Mouse (Mus musculus) hindbrain, embryonic 14.5 days (tissue): ENCODE measurements around the gene Hsd17b1. TPM values are rescaled to one million over a fixed set of nuclear protein-coding genes. Genes with fewer than 3 reads are reported as not detected.
A peak's percentile ranks its signal among the peaks of the same experiment; 100 is the strongest.

ENCODE experiments used
- ATAC-seq: fragments of 200-750 bp; cut with Nextera tagmentation; 2 replicates; pipeline ENCODE4 v1.8.0; 2017; ENCODE audit warnings: moderate number of reproducible peaks, mild to moderate bottlenecking, moderate TSS enrichment, moderate library complexity; ENCODE audit not compliant: low FRiP score
- DNase-seq: peaks from one replicate; pipeline ENCODE4 v3.0.0-alpha.2; 2015; ENCODE audit warnings: low spot score
- H3K27ac ChIP-seq: fragments of 300-500 bp; sonication (generic); 2 replicates; pipeline ENCODE4 v1.5.1; 2014; ENCODE audit warnings: mild to moderate bottlenecking, moderate library complexity
- H3K27me3 ChIP-seq: fragments of 300-500 bp; sonication (generic); 2 replicates; pipeline ENCODE4 v1.6.1; 2014; ENCODE audit warnings: mild to moderate bottlenecking, low read length, mixed read lengths; ENCODE audit not compliant: control insufficient read depth, insufficient read depth
- H3K36me3 ChIP-seq: fragments of 300-500 bp; sonication (generic); replicated peaks from 2 replicates; pipeline ENCODE4 v1.6.1; 2014; ENCODE audit not compliant: control insufficient read depth, insufficient read depth
- H3K4me1 ChIP-seq: fragments of 300-500 bp; sonication (generic); replicated peaks from 2 replicates; pipeline ENCODE4 v1.6.1; 2014; ENCODE audit warnings: antibody characterized with exemption, low read length, mixed read lengths; ENCODE audit not compliant: control insufficient read depth, insufficient read depth
- H3K4me2 ChIP-seq: fragments of 300-500 bp; sonication (generic); replicated peaks from 2 replicates; pipeline ENCODE4 v1.6.1; 2014; ENCODE audit warnings: mild to moderate bottlenecking, moderate library complexity
- H3K4me3 ChIP-seq: fragments of 300-500 bp; sonication (generic); replicated peaks from 2 replicates; pipeline ENCODE4 v1.5.1; 2014; ENCODE audit warnings: mild to moderate bottlenecking, low read length
- H3K9ac ChIP-seq: fragments of 300-500 bp; sonication (generic); 2 replicates; pipeline ENCODE4 v1.6.1; 2014
- H3K9me3 ChIP-seq: fragments of 300-500 bp; sonication (generic); 2 replicates; pipeline ENCODE4 v1.6.1; 2016; ENCODE audit warnings: low read length; ENCODE audit not compliant: control insufficient read depth
- WGBS: fragments of 180-500 bp; shearing (Covaris S2); extraction: QIAGEN DNeasy Blood & Tissue Kit; methylation state at CpG from one replicate; pipeline ENCODE4 v1.1.7; 2014; 5-methylcytosine and 5-hydroxymethylcytosine counted together
- polyA plus RNA-seq: library from polyadenylated mRNA; unstranded; fragments of >200 nt; fragmentation: Nextera tagmentation; extraction: Ambion mirVana; gene quantifications from 2 replicates; pipeline ENCODE4 v1.2.1, GENCODE M21; 2014

The Hsd17b1 gene
- polyA plus RNA-seq, 1 experiment from 2014 or later = not detected

GRCm38 (mm10) chr11:101064462-101064861 is 13.7 kb upstream of the Hsd17b1 start:
- no peak overlapping the region for H3K27ac ChIP-seq
- WGBS = 85% methylated on average over 4 of the region's 4 CpGs
- DNase-seq (no peak), ATAC-seq (no peak)
- peaks cover 35% of the 10 kb centered on the region for H3K36me3 ChIP-seq
- peaks cover 4% of the 10 kb centered on the region; the same call in 1 of the 2 replicates for H3K4me1 ChIP-seq
- H3K4me2 ChIP-seq = no peak overlapping the region
- no peak overlapping the region for H3K4me3 ChIP-seq
- H3K9ac ChIP-seq = no peak overlapping the region
- H3K27me3 ChIP-seq = no peaks in the 10 kb centered on the region
- no peaks in the 10 kb centered on the region for H3K9me3 ChIP-seq

DNA sequence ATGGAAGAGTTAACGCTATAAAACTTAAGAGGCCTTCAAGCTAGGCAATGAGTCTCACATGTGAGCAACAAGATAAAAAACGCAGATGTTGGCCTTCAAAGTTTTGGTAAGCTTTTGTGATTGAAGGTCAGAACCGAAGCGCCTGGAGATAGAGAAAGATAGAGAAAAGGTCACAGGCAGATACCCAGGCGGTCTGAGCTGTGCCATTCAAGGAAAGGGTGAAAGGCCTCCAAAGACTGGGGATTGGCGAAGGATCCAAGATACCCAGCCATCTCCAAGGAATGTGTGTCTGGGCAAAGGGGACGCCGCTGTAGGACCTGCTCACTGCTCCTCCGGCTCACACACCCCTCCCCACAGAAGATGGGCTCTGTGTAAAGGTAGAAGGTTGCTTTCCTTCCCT is 13.2 kb upstream of the Hsd17b1 start:
- DNase-seq = no peak
- H3K9ac ChIP-seq = no peak overlapping the region
- H3K27ac ChIP-seq = no peak overlapping the region
- WGBS = 94% methylated on average over 9 of the region's 9 CpGs
- H3K4me3 ChIP-seq = no peak overlapping the region
- peaks cover 30% of the 10 kb centered on the region for H3K36me3 ChIP-seq
- peaks cover 5% of the 10 kb centered on the region; the same call in 1 of the 2 replicates for H3K4me1 ChIP-seq
- ATAC-seq = no peak
- no peaks in the 10 kb centered on the region for H3K27me3 ChIP-seq
- H3K4me2 ChIP-seq = no peak overlapping the region
- H3K9me3 ChIP-seq = no peaks in the 10 kb centered on the region

GRCm38 (mm10) chr11:101066549-101067412 is 11.4 kb upstream of the Hsd17b1 start:
- H3K9ac ChIP-seq = no peak overlapping the region
- peak overlapping the region; percentile 47 for H3K4me2 ChIP-seq
- H3K27me3 ChIP-seq = no peaks in the 10 kb centered on the region
- ATAC-seq (no peak), DNase-seq (peak; percentile 83)
- no peaks in the 10 kb centered on the region for H3K9me3 ChIP-seq
- H3K4me3 ChIP-seq = 0 out of 2 replicates have a peak overlapping the region, but pooled peaks have one; percentile 8
- peaks cover 24% of the 10 kb centered on the region for H3K36me3 ChIP-seq
- no peak overlapping the region for H3K27ac ChIP-seq
- WGBS = 19% methylated on average over 18 of the region's 18 CpGs
- H3K4me1 ChIP-seq = peaks cover 15% of the 10 kb centered on the region

DNA sequence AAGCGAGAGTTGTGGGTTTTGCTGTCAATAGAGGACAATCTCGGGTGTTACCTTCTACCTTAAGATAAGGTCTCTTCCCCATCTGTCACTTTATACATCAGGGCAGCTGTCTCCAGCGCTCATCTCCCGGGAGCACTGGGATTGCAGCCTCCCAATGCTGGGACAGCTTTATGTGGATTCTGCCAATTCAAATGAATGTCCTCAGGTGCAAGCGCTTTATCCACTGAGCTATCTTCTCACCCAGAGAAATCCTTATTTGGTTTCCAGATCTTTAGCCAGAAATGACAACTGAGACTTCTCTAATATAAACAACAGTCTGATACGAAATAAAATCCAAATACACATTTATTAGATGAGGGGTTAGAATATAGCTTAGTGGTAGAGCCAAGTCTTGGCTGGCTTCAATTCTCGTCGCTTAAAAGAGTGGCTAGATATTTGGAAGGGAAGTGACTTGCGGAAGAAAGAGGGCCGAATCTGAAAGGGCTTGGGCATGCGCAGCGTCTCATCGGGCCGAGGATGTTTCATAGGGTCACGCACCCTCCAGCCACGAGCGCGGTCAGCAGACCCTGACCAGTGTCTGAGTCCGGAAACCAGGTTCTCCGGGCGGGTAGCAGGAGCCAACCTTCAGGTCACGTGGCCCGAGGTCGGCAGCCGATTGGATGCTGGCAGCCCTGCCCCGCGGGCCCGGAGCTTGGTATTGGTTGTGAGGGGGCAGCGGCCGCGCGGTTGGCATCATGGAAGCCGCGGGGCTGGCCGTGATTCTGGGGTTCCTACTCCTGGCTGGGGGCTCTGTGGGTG is 8.6 kb upstream of the Hsd17b1 start, which contains the start of gene Naglu:
Naglu (plus strand) TSS at position 622 of the 798 bp plus-strand sequence.
- peak; percentile 86 for ATAC-seq
- 5% methylated on average over 35 of the region's 35 CpGs for WGBS
- Histone ChIP-seq H3K36me3 (no peaks in the 10 kb centered on the region), H3K4me3 (peak within 1 kb of the TSS; percentile 74), H3K9me3 (no peaks in the 10 kb centered on the region), H3K4me2 (peak within 1 kb of the TSS; percentile 88), H3K27me3 (no peaks in the 10 kb centered on the region), H3K27ac (peak within 1 kb of the TSS; percentile 72), H3K9ac (peak within 1 kb of the TSS; percentile 85), H3K4me1 (peaks cover 15% of the 10 kb centered on the region)
- peak; percentile 88 for DNase-seq

- peak overlapping the region; percentile 74 for H3K4me3 ChIP-seq
- H3K4me2 ChIP-seq = peak overlapping the region; percentile 88
- DNase-seq (no peak), ATAC-seq (peak; percentile 61; the same call in 1 of the 2 replicates)
- H3K4me1 ChIP-seq = peaks cover 15% of the 10 kb centered on the region
- WGBS = under 1% methylated on average over 36 of the region's 36 CpGs
- peak overlapping the region; percentile 72 for H3K27ac ChIP-seq
- H3K36me3 ChIP-seq = no peaks in the 10 kb centered on the region
- H3K9ac ChIP-seq = peak overlapping the region; percentile 85
- no peaks in the 10 kb centered on the region for H3K9me3 ChIP-seq
- H3K27me3 ChIP-seq = no peaks in the 10 kb centered on the region
Measured at GRCm38 (mm10) chr11:101070189-101070527, 8.1 kb upstream of the Hsd17b1 start.

- ATAC-seq (no peak), DNase-seq (no peak)
- Histone ChIP-seq H3K9me3 (no peaks in the 10 kb centered on the region), H3K27me3 (no peaks in the 10 kb centered on the region), H3K4me1 (peaks cover 15% of the 10 kb centered on the region), H3K36me3 (no peaks in the 10 kb centered on the region), H3K4me2 (peak overlapping the region; percentile 88), H3K27ac (no peak overlapping the region), H3K4me3 (peak overlapping the region; percentile 74), H3K9ac (no peak overlapping the region; the same call in 1 of the 2 replicates)
- 75% methylated on average over 6 of the region's 6 CpGs for WGBS
Measured at GRCm38 (mm10) chr11:101070987-101071386, 7.2 kb upstream of the Hsd17b1 start.

GRCm38 (mm10) chr11:101071810-101072428 is 6.3 kb upstream of the Hsd17b1 start:
- 79% methylated on average over 14 of the region's 14 CpGs for WGBS
- Histone ChIP-seq H3K4me1 (peaks cover 15% of the 10 kb centered on the region), H3K9ac (no peak overlapping the region), H3K27me3 (peaks cover 2% of the 10 kb centered on the region; the same call in 1 of the 2 replicates), H3K36me3 (0 out of 2 replicates have a peak, but pooled peaks cover 3% of the 10 kb centered on the region), H3K9me3 (no peaks in the 10 kb centered on the region), H3K27ac (no peak overlapping the region), H3K4me2 (no peak overlapping the region), H3K4me3 (no peak overlapping the region)
- no peak for DNase-seq
- ATAC-seq = no peak

DNA sequence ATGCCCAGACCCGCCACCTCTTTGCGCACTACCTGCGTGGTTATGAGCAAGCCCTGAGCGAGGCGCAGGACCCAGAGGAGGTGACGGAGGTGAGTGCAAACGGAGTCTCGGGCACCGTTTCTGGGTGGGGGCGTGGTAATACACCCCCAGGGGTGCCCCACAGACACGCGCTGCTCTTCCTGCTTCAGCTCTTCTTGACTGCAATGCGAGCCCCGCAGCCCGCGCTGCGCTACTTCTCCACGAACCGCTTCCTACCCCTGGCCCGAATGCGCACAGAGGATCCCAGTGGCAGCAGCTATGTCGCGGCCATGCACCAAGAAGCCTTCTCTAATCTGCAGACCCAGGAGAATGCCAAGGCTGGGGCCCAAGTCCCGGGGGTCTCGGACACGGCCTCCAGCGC is 1.5 kb downstream of the Hsd17b1 start:
- H3K27me3 ChIP-seq = peaks cover 47% of the 10 kb centered on the region
- H3K9ac ChIP-seq = no peak overlapping the region
- H3K4me1 ChIP-seq = peaks cover 16% of the 10 kb centered on the region
- no peak overlapping the region for H3K4me2 ChIP-seq
- H3K9me3 ChIP-seq = no peaks in the 10 kb centered on the region
- peaks cover 6% of the 10 kb centered on the region for H3K36me3 ChIP-seq
- no peak overlapping the region for H3K27ac ChIP-seq
- ATAC-seq (no peak), DNase-seq (no peak)
- 2% methylated on average over 27 of the region's 27 CpGs for WGBS
- H3K4me3 ChIP-seq = no peak overlapping the region

DNA sequence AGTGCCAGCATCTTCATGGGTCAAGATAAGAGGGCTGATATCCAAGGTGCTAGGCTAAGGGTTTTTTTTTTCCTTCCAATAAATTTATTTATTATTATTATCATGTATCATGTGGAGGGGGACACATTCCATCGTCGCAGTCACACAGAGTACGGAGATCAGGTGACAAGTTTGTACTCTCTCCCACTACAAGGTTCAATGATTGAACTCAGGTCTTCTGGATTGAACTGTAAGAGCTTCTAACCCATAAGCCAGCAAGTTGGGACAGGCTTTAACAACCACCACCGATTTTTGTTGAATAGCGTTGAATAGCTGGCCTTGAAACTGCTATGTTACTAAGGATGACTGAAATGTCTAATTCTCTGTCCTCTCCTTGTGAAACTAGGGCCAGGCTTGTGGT is 2.2 kb downstream of the Hsd17b1 start:
- Histone ChIP-seq H3K27ac (no peak overlapping the region), H3K4me1 (peaks cover 16% of the 10 kb centered on the region), H3K9ac (no peak overlapping the region), H3K9me3 (no peaks in the 10 kb centered on the region), H3K4me3 (no peak overlapping the region), H3K4me2 (no peak overlapping the region), H3K27me3 (peaks cover 47% of the 10 kb centered on the region), H3K36me3 (peaks cover 9% of the 10 kb centered on the region)
- ATAC-seq = no peak
- WGBS = 74% methylated on average over 5 of the region's 5 CpGs
- DNase-seq = no peak
